Mouse (Mus musculus) bone marrow macrophage, adult 2 months (primary cell): Measurements from ENCODE around the gene Cpne6.

Source experiments
- CTCF ChIP-seq: IDR thresholded peaks from 2 replicates; pipeline ENCODE4 v1.5.1; 2012; ENCODE audit warnings: low read depth, mild to moderate bottlenecking, low read length, moderate library complexity
- POLR2A ChIP-seq: IDR thresholded peaks from 2 replicates; pipeline ENCODE4 v1.6.1; 2012; ENCODE audit warnings: mild to moderate bottlenecking, low read depth, low read length, borderline replicate concordance

GRCm38 (mm10) chr14:55557587-55557986 is 47.3 kb downstream of the Cpne6 start:
- no peak for TF ChIP-seq CTCF
- no peak for TF ChIP-seq POLR2A
